Mouse (Mus musculus): Measurements from ENCODE around the gene Taar5. TPM values are rescaled to one million over a fixed set of nuclear protein-coding genes. Genes with fewer than 3 reads are reported as not detected.

Taar5 gene
- total and polyA plus RNA-seq, 2 experiments: not detected

- no peaks in the 10 kb centered on the region for H3K79me2 ChIP-seq (ENCODE audit: control insufficient read depth, insufficient read depth, low read length)
- DNase-seq (ENCODE audit: extremely low read depth, low read depth, low spot score): no peak
- H3K27me3 ChIP-seq (ENCODE audit: control insufficient read depth, insufficient read depth, low read length): peaks cover 4% of the 10 kb centered on the region; the same call in 1 of the 2 replicates
- 84% methylated on average over 5 of the region's 5 CpGs for WGBS
- H3K4me3 ChIP-seq (ENCODE audit: insufficient read depth, low read depth, low read length): no peak overlapping the region
- H3K27ac ChIP-seq (replicated peaks; ENCODE audit: insufficient read depth, low read depth, low read length): no peak overlapping the region
- H3K36me3 ChIP-seq (ENCODE audit: control insufficient read depth, insufficient read depth, low read length): no peaks in the 10 kb centered on the region
- H3K9ac ChIP-seq (ENCODE audit: low read depth, low read length): no peak overlapping the region
- H3K4me1 ChIP-seq (ENCODE audit: control insufficient read depth, insufficient read depth, low read length): no peaks in the 10 kb centered on the region
- TF ChIP-seq POLR2A (IDR thresholded peaks at IDR 0.05; ENCODE audit: extremely low read depth, insufficient read depth, low read length) (no peak), CTCF (IDR thresholded peaks at IDR 0.05; ENCODE audit: low read depth, low read length) (no peak)
Measured at GRCm38 (mm10) chr10:23986419-23986818, 15.9 kb downstream of the Taar5 start.

GRCm38 (mm10) chr10:23993381-23993780, 22.9 kb downstream of the Taar5 start, which contains the start of gene Taar7a:
TSS of gene Taar7a (minus strand) at chr10:23993481.
- DNase-seq (ENCODE audit: extremely low read depth, low read depth, low spot score): no peak
- H3K4me3 ChIP-seq (ENCODE audit: insufficient read depth, low read depth, low read length): no peak within 1 kb of the TSS
- H3K27me3 ChIP-seq (ENCODE audit: control insufficient read depth, insufficient read depth, low read length): peaks cover 2% of the 10 kb centered on the region; the same call in 1 of the 2 replicates
- no peaks in the 10 kb centered on the region for H3K4me1 ChIP-seq (ENCODE audit: control insufficient read depth, insufficient read depth, low read length)
- H3K36me3 ChIP-seq (ENCODE audit: control insufficient read depth, insufficient read depth, low read length): no peaks in the 10 kb centered on the region
- no peak within 1 kb of the TSS for H3K9ac ChIP-seq (ENCODE audit: low read depth, low read length)
- no peaks in the 10 kb centered on the region for H3K79me2 ChIP-seq (ENCODE audit: control insufficient read depth, insufficient read depth, low read length)
- H3K27ac ChIP-seq (replicated peaks; ENCODE audit: insufficient read depth, low read depth, low read length): no peak within 1 kb of the TSS
- no peak for TF ChIP-seq CTCF (IDR thresholded peaks at IDR 0.05; ENCODE audit: low read depth, low read length)
- TF ChIP-seq POLR2A (IDR thresholded peaks at IDR 0.05; ENCODE audit: extremely low read depth, insufficient read depth, low read length): no peak
- 88% methylated on average over 3 of the region's 3 CpGs for WGBS

- Histone ChIP-seq H3K36me3 (ENCODE audit: control insufficient read depth, insufficient read depth, low read length) (no peaks in the 10 kb centered on the region), H3K27ac (replicated peaks; ENCODE audit: insufficient read depth, low read depth, low read length) (no peak within 1 kb of the TSS), H3K9ac (ENCODE audit: low read depth, low read length) (no peak within 1 kb of the TSS), H3K4me1 (ENCODE audit: control insufficient read depth, insufficient read depth, low read length) (no peaks in the 10 kb centered on the region), H3K27me3 (ENCODE audit: control insufficient read depth, insufficient read depth, low read length) (no peaks in the 10 kb centered on the region), H3K4me3 (ENCODE audit: insufficient read depth, low read depth, low read length) (no peak within 1 kb of the TSS), H3K79me2 (ENCODE audit: control insufficient read depth, insufficient read depth, low read length) (no peaks in the 10 kb centered on the region)
- no peak for DNase-seq (ENCODE audit: extremely low read depth, low read depth, low spot score)
- TF ChIP-seq CTCF (IDR thresholded peaks at IDR 0.05; ENCODE audit: low read depth, low read length) (no peak), POLR2A (IDR thresholded peaks at IDR 0.05; ENCODE audit: extremely low read depth, insufficient read depth, low read length) (no peak)
- WGBS: 84% methylated on average over 1 of the region's 1 CpGs
Measured at GRCm38 (mm10) chr10:23999639-24000038, 29.1 kb downstream of the Taar5 start, which contains the start of gene Taar7b. TSS of gene Taar7b (plus strand) at chr10:23999939.

- no peak overlapping the region for H3K9ac ChIP-seq (ENCODE audit: low read depth, low read length)
- H3K4me1 ChIP-seq (ENCODE audit: control insufficient read depth, insufficient read depth, low read length): no peaks in the 10 kb centered on the region
- H3K27ac ChIP-seq (replicated peaks; ENCODE audit: insufficient read depth, low read depth, low read length): no peak overlapping the region
- no peak overlapping the region for H3K4me3 ChIP-seq (ENCODE audit: insufficient read depth, low read depth, low read length)
- no peaks in the 10 kb centered on the region for H3K27me3 ChIP-seq (ENCODE audit: control insufficient read depth, insufficient read depth, low read length)
- H3K79me2 ChIP-seq (ENCODE audit: control insufficient read depth, insufficient read depth, low read length): no peaks in the 10 kb centered on the region
- 79% methylated on average over 1 of the region's 1 CpGs for WGBS
- no peak for DNase-seq (ENCODE audit: extremely low read depth, low read depth, low spot score)
- TF ChIP-seq POLR2A (IDR thresholded peaks at IDR 0.05; ENCODE audit: extremely low read depth, insufficient read depth, low read length) (no peak), CTCF (IDR thresholded peaks at IDR 0.05; ENCODE audit: low read depth, low read length) (no peak)
- H3K36me3 ChIP-seq (ENCODE audit: control insufficient read depth, insufficient read depth, low read length): no peaks in the 10 kb centered on the region
Measured at GRCm38 (mm10) chr10:24006442-24006841, 35.9 kb downstream of the Taar5 start.

- Histone ChIP-seq H3K27ac (replicated peaks; ENCODE audit: insufficient read depth, low read depth, low read length) (no peak overlapping the region), H3K27me3 (ENCODE audit: control insufficient read depth, insufficient read depth, low read length) (no peaks in the 10 kb centered on the region), H3K4me1 (ENCODE audit: control insufficient read depth, insufficient read depth, low read length) (no peaks in the 10 kb centered on the region), H3K36me3 (ENCODE audit: control insufficient read depth, insufficient read depth, low read length) (no peaks in the 10 kb centered on the region), H3K4me3 (ENCODE audit: insufficient read depth, low read depth, low read length) (no peak overlapping the region), H3K79me2 (ENCODE audit: control insufficient read depth, insufficient read depth, low read length) (no peaks in the 10 kb centered on the region), H3K9ac (ENCODE audit: low read depth, low read length) (no peak overlapping the region)
- no peak for TF ChIP-seq CTCF (IDR thresholded peaks at IDR 0.05; ENCODE audit: low read depth, low read length)
- TF ChIP-seq POLR2A (IDR thresholded peaks at IDR 0.05; ENCODE audit: extremely low read depth, insufficient read depth, low read length): no peak
- DNase-seq (ENCODE audit: extremely low read depth, low read depth, low spot score): no peak
- WGBS: 56% methylated on average over 2 of the region's 2 CpGs
Measured at GRCm38 (mm10) chr10:24007034-24007433, 36.5 kb downstream of the Taar5 start.

- WGBS: 89% methylated on average over 1 of the region's 1 CpGs
- DNase-seq (ENCODE audit: extremely low read depth, low read depth, low spot score): no peak
- H3K27ac ChIP-seq (replicated peaks; ENCODE audit: insufficient read depth, low read depth, low read length): no peak overlapping the region
Measured at GRCm38 (mm10) chr10:24008143-24008542, 37.6 kb downstream of the Taar5 start.

More at GRCm38 (mm10) chr10:24008143-24008542, 37.6 kb downstream of the Taar5 start:
- no peak for TF ChIP-seq CTCF (IDR thresholded peaks at IDR 0.05; ENCODE audit: low read depth, low read length)
- no peak for TF ChIP-seq POLR2A (IDR thresholded peaks at IDR 0.05; ENCODE audit: extremely low read depth, insufficient read depth, low read length)
- no peaks in the 10 kb centered on the region for H3K79me2 ChIP-seq (ENCODE audit: control insufficient read depth, insufficient read depth, low read length)
- H3K27me3 ChIP-seq (ENCODE audit: control insufficient read depth, insufficient read depth, low read length): no peaks in the 10 kb centered on the region
- H3K9ac ChIP-seq (ENCODE audit: low read depth, low read length): no peak overlapping the region
- H3K36me3 ChIP-seq (ENCODE audit: control insufficient read depth, insufficient read depth, low read length): no peaks in the 10 kb centered on the region
- H3K4me1 ChIP-seq (ENCODE audit: control insufficient read depth, insufficient read depth, low read length): no peaks in the 10 kb centered on the region
- no peak overlapping the region for H3K4me3 ChIP-seq (ENCODE audit: insufficient read depth, low read depth, low read length)

Other genes starting within 250 kb of the Taar5 start
- 861 and 1,157 TPM in 2 replicates for gene Rps12, start 183.4 kb upstream of the Taar5 start, total RNA-seq (2014; rRNA removed)
- gene Rps12, start 183.4 kb upstream of the Taar5 start, polyA plus RNA-seq (2012; rRNA removed): 473 and 533 TPM in 2 replicates
- gene Slc18b1, start 173.7 kb upstream of the Taar5 start, total RNA-seq (2014; rRNA removed): 2.2 and 11.4 TPM in 2 replicates
- gene Slc18b1, start 173.7 kb upstream of the Taar5 start, polyA plus RNA-seq (2012; rRNA removed): 2.9 and 3.0 TPM in 2 replicates
- 86.2 and 110 TPM in 2 replicates for gene Vnn3, start 119.2 kb upstream of the Taar5 start, total RNA-seq (2014; rRNA removed)
- 54.9 and 58.7 TPM in 2 replicates for gene Vnn3, start 119.2 kb upstream of the Taar5 start, polyA plus RNA-seq (2012; rRNA removed)
- gene Vnn1, start 76.0 kb upstream of the Taar5 start, total RNA-seq (2014; rRNA removed): 18.5 and 48.4 TPM in 2 replicates
- 34.7 and 40.5 TPM in 2 replicates for gene Vnn1, start 76.0 kb upstream of the Taar5 start, polyA plus RNA-seq (2012; rRNA removed)
- not detected in 2 replicates for gene Taar1, start 50.4 kb upstream of the Taar5 start, total RNA-seq (2014; rRNA removed)
- gene Taar1, start 50.4 kb upstream of the Taar5 start, polyA plus RNA-seq (2012; rRNA removed): not detected in 2 replicates
- gene Taar2, start 32.1 kb upstream of the Taar5 start, total RNA-seq (2014; rRNA removed): not detected in 2 replicates
- gene Taar2, start 32.1 kb upstream of the Taar5 start, polyA plus RNA-seq (2012; rRNA removed): not detected in 2 replicates
- gene Taar3, start 21.1 kb upstream of the Taar5 start, total RNA-seq (2014; rRNA removed): not detected in 2 replicates
- gene Taar3, start 21.1 kb upstream of the Taar5 start, polyA plus RNA-seq (2012; rRNA removed): not detected in 2 replicates
- gene Taar4, start 10.2 kb upstream of the Taar5 start, total RNA-seq (2014; rRNA removed): not detected in 2 replicates
- not detected in 2 replicates for gene Taar4, start 10.2 kb upstream of the Taar5 start, polyA plus RNA-seq (2012; rRNA removed)
- not detected in 2 replicates for gene Taar6, start 14.9 kb downstream of the Taar5 start, total RNA-seq (2014; rRNA removed)
- gene Taar6, start 14.9 kb downstream of the Taar5 start, polyA plus RNA-seq (2012; rRNA removed): not detected in 2 replicates
- gene Taar7a, start 22.8 kb downstream of the Taar5 start, total RNA-seq (2014; rRNA removed): not detected in 2 replicates
- not detected in 2 replicates for gene Taar7a, start 22.8 kb downstream of the Taar5 start, polyA plus RNA-seq (2012; rRNA removed)
- not detected in 2 replicates for gene Taar7b, start 29.2 kb downstream of the Taar5 start, total RNA-seq (2014; rRNA removed)
- not detected in 2 replicates for gene Taar7b, start 29.2 kb downstream of the Taar5 start, polyA plus RNA-seq (2012; rRNA removed)
- gene Taar7d, start 56.5 kb downstream of the Taar5 start, total RNA-seq (2014; rRNA removed): not detected in 2 replicates
- gene Taar7d, start 56.5 kb downstream of the Taar5 start, polyA plus RNA-seq (2012; rRNA removed): not detected in 2 replicates
- gene Taar7e, start 66.9 kb downstream of the Taar5 start, total RNA-seq (2014; rRNA removed): not detected in 2 replicates
- not detected in 2 replicates for gene Taar7e, start 66.9 kb downstream of the Taar5 start, polyA plus RNA-seq (2012; rRNA removed)
- gene Taar7f, start 78.8 kb downstream of the Taar5 start, total RNA-seq (2014; rRNA removed): not detected in 2 replicates
- gene Taar7f, start 78.8 kb downstream of the Taar5 start, polyA plus RNA-seq (2012; rRNA removed): not detected in 2 replicates
- gene Taar8a, start 105.8 kb downstream of the Taar5 start, total RNA-seq (2014; rRNA removed): not detected in 2 replicates
- gene Taar8a, start 105.8 kb downstream of the Taar5 start, polyA plus RNA-seq (2012; rRNA removed): not detected in 2 replicates
- not detected in 2 replicates for gene Taar8b, start 121.6 kb downstream of the Taar5 start, total RNA-seq (2014; rRNA removed)
- gene Taar8b, start 121.6 kb downstream of the Taar5 start, polyA plus RNA-seq (2012; rRNA removed): not detected in 2 replicates
- gene Taar8c, start 131.2 kb downstream of the Taar5 start, total RNA-seq (2014; rRNA removed): not detected in 2 replicates
- gene Taar8c, start 131.2 kb downstream of the Taar5 start, polyA plus RNA-seq (2012; rRNA removed): not detected in 2 replicates
- gene Taar9, start 138.8 kb downstream of the Taar5 start, total RNA-seq (2014; rRNA removed): not detected in 2 replicates
- gene Taar9, start 138.8 kb downstream of the Taar5 start, polyA plus RNA-seq (2012; rRNA removed): not detected in 2 replicates
- 13.1 and 16.9 TPM in 2 replicates for gene Stx7, start 178.6 kb downstream of the Taar5 start, total RNA-seq (2014; rRNA removed)
- 19.2 and 22.5 TPM in 2 replicates for gene Stx7, start 178.6 kb downstream of the Taar5 start, polyA plus RNA-seq (2012; rRNA removed)

All from liver, adult 2 months (tissue).